Mouse (Mus musculus) thymus, postnatal 36 days (tissue): Measurements from ENCODE around the gene Car9.

ENCODE experiments used
- DNase-seq, 2 experiments: peaks; one replicate each; pipeline ENCODE4 v3.0.0; 2022; ENCODE audit warnings: mixed read lengths in 2 of 2

Car9 gene

GRCm38 (mm10) chr4:43496587-43496986, 10.2 kb upstream of the Car9 start:
- no peak for DNase-seq

GRCm38 (mm10) chr4:43497405-43497804, 9.4 kb upstream of the Car9 start:
- DNase-seq = no peak

GRCm38 (mm10) chr4:43497946-43498345, 8.8 kb upstream of the Car9 start:
- no peak for DNase-seq

GRCm38 (mm10) chr4:43498983-43499382, 7.8 kb upstream of the Car9 start:
- peak; percentile 63 to 66 for DNase-seq

GRCm38 (mm10) chr4:43499407-43500333, 7.1 kb upstream of the Car9 start, which contains the start of gene Arhgef39:
Arhgef39 (minus strand) TSS chr4:43499695.
- DNase-seq = peak; percentile 79 to 81

GRCm38 (mm10) chr4:43503041-43503440, 3.7 kb upstream of the Car9 start:
- DNase-seq = no peak

- DNase-seq = no peak
Observed at GRCm38 (mm10) chr4:43503506-43503905, 3.3 kb upstream of the Car9 start.

- no peak for DNase-seq
Observed at GRCm38 (mm10) chr4:43504269-43504668, 2.5 kb upstream of the Car9 start.

- no peak for DNase-seq
Observed at GRCm38 (mm10) chr4:43506074-43506473, 692 bp upstream of the Car9 start.

- no peak for DNase-seq
Observed at GRCm38 (mm10) chr4:43507938-43508665, 1.3 kb downstream of the Car9 start.

- peak; percentile 70 to 81 for DNase-seq
Observed at GRCm38 (mm10) chr4:43508666-43508997, 1.9 kb downstream of the Car9 start.

- no peak for DNase-seq
Observed at GRCm38 (mm10) chr4:43509109-43509508, 2.3 kb downstream of the Car9 start.

GRCm38 (mm10) chr4:43511675-43512454, 5.1 kb downstream of the Car9 start:
- no peak for DNase-seq

- DNase-seq = no peak
Observed at GRCm38 (mm10) chr4:43512653-43513052, 5.9 kb downstream of the Car9 start.

GRCm38 (mm10) chr4:43513300-43513699, 6.5 kb downstream of the Car9 start:
- DNase-seq = no peak

- no peak for DNase-seq
Observed at GRCm38 (mm10) chr4:43513791-43514190, 7.0 kb downstream of the Car9 start.

- DNase-seq = no peak
Observed at GRCm38 (mm10) chr4:43515764-43516708, 9.3 kb downstream of the Car9 start.

- no peak for DNase-seq
Observed at GRCm38 (mm10) chr4:43519551-43519950, 12.8 kb downstream of the Car9 start.

GRCm38 (mm10) chr4:43519956-43520355, 13.2 kb downstream of the Car9 start:
- DNase-seq = peak; percentile 77 to 84

GRCm38 (mm10) chr4:43527880-43528279, 21.1 kb downstream of the Car9 start:
- no peak for DNase-seq

GRCm38 (mm10) chr4:43528487-43528886, 21.7 kb downstream of the Car9 start:
- DNase-seq = peak; percentile 26 to 35

GRCm38 (mm10) chr4:43530081-43530501, 23.3 kb downstream of the Car9 start:
- DNase-seq = no peak
